Mouse (Mus musculus) heart, adult 2 months (tissue): Measurements from ENCODE around the gene Tnrc6b. TPM values are rescaled to one million over a fixed set of nuclear protein-coding genes. Genes with fewer than 3 reads are reported as not detected.

Source experiments
- DNase-seq, 2 experiments: peaks; one replicate each; pipeline ENCODE4 v3.0.0; 2021
- H3K27ac ChIP-seq: fragments of 200-600 bp; 2 replicates; pipeline ENCODE4 v1.8.1; 2022
- H3K27me3 ChIP-seq: fragments of 200-500 bp; 2 replicates; pipeline ENCODE4 v1.6.1; 2012; ENCODE audit warnings: mild to moderate bottlenecking, low read length, inconsistent platforms, mixed read lengths; ENCODE audit not compliant: control insufficient read depth, insufficient read depth
- H3K36me3 ChIP-seq: fragments of 200-500 bp; 2 replicates; pipeline ENCODE4 v1.6.1; 2012; ENCODE audit warnings: low read length, inconsistent platforms; ENCODE audit not compliant: control insufficient read depth, insufficient read depth
- H3K4me1 ChIP-seq: fragments of 200-500 bp; 2 replicates; pipeline ENCODE4 v1.6.1; 2011; ENCODE audit warnings: low read length; ENCODE audit not compliant: control insufficient read depth, insufficient read depth
- H3K4me3 ChIP-seq: fragments of 200-600 bp; 2 replicates; pipeline ENCODE4 v1.8.1; 2022
- H3K79me2 ChIP-seq: fragments of 200-500 bp; replicated peaks from 2 replicates; pipeline ENCODE4 v1.6.1; 2012; ENCODE audit warnings: mild to moderate bottlenecking, inconsistent platforms, low read length, moderate library complexity, mixed read lengths; ENCODE audit not compliant: control insufficient read depth, insufficient read depth
- H3K9ac ChIP-seq: fragments of 200-500 bp; 2 replicates; pipeline ENCODE4 v1.6.1; 2012; ENCODE audit warnings: low read depth, mild to moderate bottlenecking, control low read depth, inconsistent platforms, low read length, mixed read lengths
- CTCF ChIP-seq: fragments of 200-600 bp; IDR thresholded peaks from 2 replicates; pipeline ENCODE4 v1.8.1; 2022; ENCODE audit warnings: antibody characterized with exemption, mild to moderate bottlenecking, moderate library complexity
- EP300 ChIP-seq: fragments of 200-500 bp; IDR thresholded peaks from 2 replicates; pipeline ENCODE4 v1.6.1; 2011; ENCODE audit warnings: low read depth, low read length, control low read depth; ENCODE audit not compliant: insufficient read depth
- POLR2A ChIP-seq: fragments of 200-500 bp; IDR thresholded peaks from 2 replicates; pipeline ENCODE4 v1.6.1; 2011; ENCODE audit warnings: mild to moderate bottlenecking, low read depth, low read length, control low read depth; ENCODE audit not compliant: insufficient read depth
- WGBS: fragments of 180-500 bp; shearing (Covaris S2); methylation state at CpG from one replicate; pipeline ENCODE4 v1.1.7; 2018; 5-methylcytosine and 5-hydroxymethylcytosine counted together
- intact Hi-C: fragments of 180-260 bp; cut with DNase I; formaldehyde crosslinking; loops from one replicate; pipeline ENCODE4 v1.15.1; 2025
- polyA plus RNA-seq: library from polyadenylated mRNA; depleted of rRNA; stranded (reverse); fragments of >200 nt; gene quantifications from 2 replicates; pipeline ENCODE4 v1.2.3, GENCODE M21; 2012
- total RNA-seq, 2 experiments: library from RNA; stranded (reverse); gene quantifications; 2 replicates each; pipeline ENCODE4 v1.2.3; 2021

Tnrc6b gene
- total and polyA plus RNA-seq, 3 experiments, result 9.4 to 48.1 (median 43.7) TPM

GRCm38 (mm10) chr15:80768216-80768615, 57.1 kb downstream of the Tnrc6b start:
- intact Hi-C loops, result loop anchor here (5.0 kb wide), 1 partner anchor 51 kb away; no protein-coding TSS in a partner anchor
- WGBS, result 94% methylated on average over 3 of the region's 3 CpGs
- H3K79me2 ChIP-seq, result peaks cover 2% of the 10 kb centered on the region; the same call in 1 of the 2 replicates
- H3K9ac ChIP-seq, result no peak overlapping the region
- no peak for DNase-seq
- H3K27me3 ChIP-seq, result no peaks in the 10 kb centered on the region
- H3K4me1 ChIP-seq, result peaks cover 5% of the 10 kb centered on the region
- peaks cover 10% of the 10 kb centered on the region for H3K36me3 ChIP-seq
- no peak overlapping the region for H3K4me3 ChIP-seq
- TF ChIP-seq POLR2A (no peak), EP300 (no peak), CTCF (no peak)
- H3K27ac ChIP-seq, result no peak overlapping the region

GRCm38 (mm10) chr15:80771926-80772441, 60.9 kb downstream of the Tnrc6b start:
- Histone ChIP-seq H3K36me3 (no peaks in the 10 kb centered on the region), H3K27me3 (no peaks in the 10 kb centered on the region), H3K9ac (no peak overlapping the region), H3K4me3 (no peak overlapping the region), H3K79me2 (peaks cover 5% of the 10 kb centered on the region; the same call in 1 of the 2 replicates), H3K4me1 (peaks cover 2% of the 10 kb centered on the region; the same call in 1 of the 2 replicates), H3K27ac (no peak overlapping the region)
- no peak for DNase-seq
- TF ChIP-seq CTCF (no peak), POLR2A (no peak), EP300 (no peak)
- intact Hi-C loops, result no loop called here
- 10% methylated on average over 1 of the region's 1 CpGs for WGBS

DNA sequence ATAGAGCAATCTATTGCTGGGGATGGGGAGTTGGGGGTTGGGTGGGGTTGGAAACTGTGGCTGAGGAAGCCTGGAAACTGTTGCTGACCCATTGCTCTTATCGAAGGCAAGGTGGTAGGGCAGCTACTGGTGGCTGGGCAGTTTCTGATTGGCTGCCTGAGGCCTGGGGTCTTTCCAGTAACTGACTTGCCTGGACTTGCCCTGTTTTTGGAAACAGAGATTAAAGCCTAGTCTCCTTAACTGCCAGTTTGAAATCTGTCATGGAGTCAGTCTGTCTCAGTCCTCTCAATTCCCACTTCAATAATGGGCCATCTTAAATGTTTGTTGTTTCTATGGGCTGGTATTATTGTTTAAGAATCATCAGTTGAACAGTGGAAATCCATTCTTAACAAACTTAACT, 63.6 kb downstream of the Tnrc6b start:
- Histone ChIP-seq H3K36me3 (peaks cover 2% of the 10 kb centered on the region; the same call in 1 of the 2 replicates), H3K27ac (no peak overlapping the region), H3K79me2 (peaks cover 5% of the 10 kb centered on the region; the same call in 1 of the 2 replicates), H3K27me3 (no peaks in the 10 kb centered on the region), H3K4me1 (peaks cover 2% of the 10 kb centered on the region), H3K9ac (no peak overlapping the region), H3K4me3 (no peak overlapping the region)
- DNase-seq, result no peak
- intact Hi-C loops, result no loop called here
- no peak for TF ChIP-seq POLR2A
- no peak for TF ChIP-seq CTCF
- no peak for TF ChIP-seq EP300
- 100% methylated on average over 1 of the region's 1 CpGs for WGBS

DNA sequence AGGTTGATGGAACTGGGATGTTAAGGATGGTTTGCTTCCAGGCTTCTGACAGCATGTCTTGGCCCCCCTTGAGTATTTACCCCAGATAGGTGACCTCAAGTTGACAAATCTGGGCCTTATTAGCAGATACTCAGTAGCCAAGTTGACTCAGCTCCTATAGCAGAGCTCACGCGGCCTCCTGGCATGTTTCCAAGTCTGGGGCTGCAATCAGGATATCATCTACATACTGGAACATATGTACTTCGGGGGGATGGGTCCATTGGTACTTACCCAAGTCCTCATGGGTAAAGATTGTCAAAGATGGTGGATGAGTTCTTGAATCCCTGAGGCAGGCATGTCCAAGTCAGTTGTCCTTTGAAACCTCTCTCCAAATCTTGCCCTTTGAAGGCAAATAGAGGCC, 67.9 kb downstream of the Tnrc6b start:
- Histone ChIP-seq H3K4me1 (peaks cover 3% of the 10 kb centered on the region), H3K9ac (no peak overlapping the region), H3K4me3 (no peak overlapping the region), H3K27ac (no peak overlapping the region), H3K79me2 (peaks cover 6% of the 10 kb centered on the region), H3K36me3 (peaks cover 3% of the 10 kb centered on the region), H3K27me3 (no peaks in the 10 kb centered on the region)
- no peak for DNase-seq
- WGBS, result 57% methylated on average over 3 of the region's 3 CpGs
- intact Hi-C loops, result no loop called here
- TF ChIP-seq POLR2A (no peak), CTCF (no peak), EP300 (no peak)

GRCm38 (mm10) chr15:80780154-80780751, 69.1 kb downstream of the Tnrc6b start:
- Histone ChIP-seq H3K4me3 (no peak overlapping the region), H3K9ac (no peak overlapping the region), H3K36me3 (peaks cover 5% of the 10 kb centered on the region), H3K27me3 (no peaks in the 10 kb centered on the region), H3K27ac (no peak overlapping the region), H3K79me2 (peaks cover 6% of the 10 kb centered on the region), H3K4me1 (peaks cover 5% of the 10 kb centered on the region)
- intact Hi-C loops, result loop anchor here (5.0 kb wide), 1 partner anchor 43 kb away; no protein-coding TSS in a partner anchor
- WGBS, result 68% methylated on average over 5 of the region's 5 CpGs
- no peak for TF ChIP-seq POLR2A
- TF ChIP-seq CTCF, result no peak
- TF ChIP-seq EP300, result no peak
- no peak for DNase-seq

DNA sequence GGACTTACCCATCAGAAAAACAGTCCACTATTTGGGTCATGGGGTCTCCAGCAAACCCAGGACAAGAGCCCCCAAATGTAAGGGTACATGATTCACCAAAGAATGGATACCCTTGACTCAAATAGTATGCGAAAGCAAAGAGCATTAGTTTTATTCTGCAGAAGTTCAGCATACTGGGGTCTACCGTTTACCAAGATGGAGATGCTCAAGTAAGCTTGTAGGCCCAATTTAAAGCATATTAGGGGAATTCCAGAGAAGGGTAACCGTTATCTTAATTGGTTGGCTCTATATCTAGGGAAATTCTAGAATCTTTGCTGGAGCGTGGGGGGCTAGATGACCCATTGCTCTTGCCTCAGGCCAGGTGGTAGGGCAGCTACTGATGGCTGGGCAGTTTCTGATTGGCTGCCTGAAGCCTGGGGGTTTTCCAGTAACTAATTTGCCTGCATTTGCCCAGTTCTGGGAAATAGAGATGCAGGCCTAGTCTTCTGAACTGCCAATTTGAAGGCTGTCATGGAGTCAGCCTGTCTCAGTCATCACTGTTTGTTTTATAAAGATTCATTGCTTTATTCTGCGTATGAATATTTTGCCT, 70.2 kb downstream of the Tnrc6b start:
- no peaks in the 10 kb centered on the region for H3K27me3 ChIP-seq
- H3K79me2 ChIP-seq, result peaks cover 6% of the 10 kb centered on the region
- no peak overlapping the region for H3K27ac ChIP-seq
- peaks cover 5% of the 10 kb centered on the region for H3K4me1 ChIP-seq
- 93% methylated on average over 5 of the region's 5 CpGs for WGBS
- H3K4me3 ChIP-seq, result no peak overlapping the region
- DNase-seq, result no peak
- intact Hi-C loops, result loop anchor here (5.0 kb wide), 1 partner anchor 44 kb away; no protein-coding TSS in a partner anchor
- no peak for TF ChIP-seq EP300
- TF ChIP-seq POLR2A, result no peak
- no peak for TF ChIP-seq CTCF
- H3K36me3 ChIP-seq, result peaks cover 5% of the 10 kb centered on the region
- H3K9ac ChIP-seq, result no peak overlapping the region
